Mouse (Mus musculus) ES-E14 (cell line): ENCODE measurements around the gene Inca1.

Experiments used
- CHD2 ChIP-seq: IDR thresholded peaks from 2 replicates; pipeline ENCODE4 v1.6.1; 2014; ENCODE audit warnings: mild to moderate bottlenecking, low read depth, low read length, inconsistent platforms
- ZC3H11A ChIP-seq: IDR thresholded peaks from 2 replicates; pipeline ENCODE4 v1.6.1; 2012; ENCODE audit warnings: low read depth, mild to moderate bottlenecking, inconsistent platforms, low read length, borderline replicate concordance

GRCm38 (mm10) chr11:70742117-70742516 lies 42.2 kb upstream of the Inca1 start:
- TF ChIP-seq ZC3H11A: no peak
- no peak for TF ChIP-seq CHD2
